Mouse (Mus musculus) midbrain, embryonic 10.5 days (tissue): ENCODE measurements around the gene Supt4a. TPM values are rescaled to one million over a fixed set of nuclear protein-coding genes. Genes with fewer than 3 reads are reported as not detected.

Experiments used
- DNase-seq: peaks from one replicate; pipeline ENCODE4 v3.0.0-alpha.2; 2017; ENCODE audit warnings: low spot score
- H3K27ac ChIP-seq: fragments of 300-500 bp; sonication (generic); replicated peaks from 2 replicates; pipeline ENCODE4 v1.5.1; 2016; ENCODE audit warnings: mild to moderate bottlenecking
- H3K27me3 ChIP-seq: fragments of 300-500 bp; sonication (generic); 2 replicates; pipeline ENCODE4 v1.6.1; 2016; ENCODE audit warnings: low read depth, mild to moderate bottlenecking; ENCODE audit not compliant: poor library complexity, severe bottlenecking
- H3K36me3 ChIP-seq: fragments of 300-500 bp; sonication (generic); 2 replicates; pipeline ENCODE4 v1.6.1; 2016; ENCODE audit warnings: mild to moderate bottlenecking, moderate library complexity
- H3K4me1 ChIP-seq: fragments of 300-500 bp; sonication (generic); 2 replicates; pipeline ENCODE4 v1.6.1; 2016
- H3K4me3 ChIP-seq: fragments of 300-500 bp; sonication (generic); 2 replicates; pipeline ENCODE4 v1.5.1; 2016; ENCODE audit warnings: mild to moderate bottlenecking, moderate library complexity
- H3K9me3 ChIP-seq: fragments of 300-500 bp; sonication (generic); replicated peaks from 2 replicates; pipeline ENCODE4 v1.6.1; 2016; ENCODE audit warnings: mild to moderate bottlenecking
- WGBS: fragments of 180-500 bp; shearing (Covaris S2); methylation state at CpG from one replicate; pipeline ENCODE4 v1.1.7; 2016; 5-methylcytosine and 5-hydroxymethylcytosine counted together
- polyA plus RNA-seq: library from polyadenylated mRNA; unstranded; fragments of >200 nt; fragmentation: Nextera tagmentation; extraction: Ambion mirVana; gene quantifications from 2 replicates; pipeline ENCODE4 v1.2.1, GENCODE M21; 2016

Gene Supt4a
- polyA plus RNA-seq, 1 experiment from 2014 or later: 171 TPM

- Histone ChIP-seq H3K27me3 (no peaks in the 10 kb centered on the region), H3K4me1 (peaks cover 6% of the 10 kb centered on the region), H3K27ac (peak overlapping the region; percentile 52; the same call in 1 of the 2 replicates), H3K9me3 (no peaks in the 10 kb centered on the region), H3K4me3 (no peak overlapping the region), H3K36me3 (peaks cover 24% of the 10 kb centered on the region)
- WGBS: 43% methylated on average over 19 of the region's 19 CpGs
- no peak for DNase-seq
These were observed 11.1 kb downstream of the Supt4a start for GRCm38 (mm10) chr11:87748132-87749119.

DNA sequence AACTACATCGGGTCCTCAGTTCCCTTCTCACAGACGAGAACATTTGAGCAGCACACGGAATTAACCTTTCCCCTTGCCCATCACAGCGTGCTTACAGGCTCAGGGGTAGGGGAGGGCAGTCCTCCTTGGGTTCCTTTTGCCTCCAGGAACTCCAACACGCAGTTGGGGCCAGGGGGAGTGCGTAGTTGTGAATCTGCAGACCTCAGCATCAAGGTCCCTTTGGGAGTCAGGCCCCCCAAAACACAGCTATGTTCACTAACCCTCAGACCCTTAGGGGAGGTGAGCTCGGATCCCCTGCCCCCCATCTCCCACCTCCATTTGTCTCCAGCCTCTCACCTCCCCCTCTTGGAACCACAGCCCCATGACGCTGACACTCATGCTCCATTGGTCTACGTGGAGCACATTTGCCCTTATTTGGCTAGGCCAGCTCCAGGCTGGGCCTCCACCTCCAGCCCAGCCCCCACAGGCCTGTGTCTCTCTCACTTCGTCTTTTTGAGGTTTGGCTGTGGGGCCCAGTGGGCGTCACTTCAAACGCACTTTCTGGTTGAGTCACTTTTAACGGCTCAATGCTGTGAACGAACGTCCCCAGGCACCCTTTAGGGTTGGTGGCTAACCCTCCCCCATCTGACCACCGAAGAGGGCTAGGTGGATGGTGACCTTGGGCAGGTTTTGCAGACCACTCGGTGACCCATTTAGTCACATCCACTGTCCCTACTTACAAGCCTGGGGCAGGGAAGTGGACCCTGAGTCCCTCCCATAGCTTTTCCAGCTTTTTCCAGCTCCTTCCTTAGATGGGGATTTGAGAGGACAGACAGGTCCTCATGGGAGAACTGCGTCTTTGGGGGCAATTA lies 12.1 kb downstream of the Supt4a start:
- Histone ChIP-seq H3K4me1 (peaks cover 6% of the 10 kb centered on the region), H3K27me3 (no peaks in the 10 kb centered on the region), H3K36me3 (peaks cover 14% of the 10 kb centered on the region), H3K4me3 (no peak overlapping the region), H3K9me3 (no peaks in the 10 kb centered on the region), H3K27ac (peak overlapping the region; percentile 52; the same call in 1 of the 2 replicates)
- WGBS: 63% methylated on average over 18 of the region's 18 CpGs
- DNase-seq: peak; percentile 18

- DNase-seq: no peak
- peak overlapping the region; percentile 52; the same call in 1 of the 2 replicates for H3K27ac ChIP-seq
- no peak overlapping the region for H3K4me3 ChIP-seq
- 81% methylated on average over 11 of the region's 11 CpGs for WGBS
- H3K36me3 ChIP-seq: peaks cover 8% of the 10 kb centered on the region
- peaks cover 6% of the 10 kb centered on the region for H3K4me1 ChIP-seq
- no peaks in the 10 kb centered on the region for H3K27me3 ChIP-seq
- no peaks in the 10 kb centered on the region for H3K9me3 ChIP-seq
These were observed 12.7 kb downstream of the Supt4a start for GRCm38 (mm10) chr11:87750043-87750421.

DNA sequence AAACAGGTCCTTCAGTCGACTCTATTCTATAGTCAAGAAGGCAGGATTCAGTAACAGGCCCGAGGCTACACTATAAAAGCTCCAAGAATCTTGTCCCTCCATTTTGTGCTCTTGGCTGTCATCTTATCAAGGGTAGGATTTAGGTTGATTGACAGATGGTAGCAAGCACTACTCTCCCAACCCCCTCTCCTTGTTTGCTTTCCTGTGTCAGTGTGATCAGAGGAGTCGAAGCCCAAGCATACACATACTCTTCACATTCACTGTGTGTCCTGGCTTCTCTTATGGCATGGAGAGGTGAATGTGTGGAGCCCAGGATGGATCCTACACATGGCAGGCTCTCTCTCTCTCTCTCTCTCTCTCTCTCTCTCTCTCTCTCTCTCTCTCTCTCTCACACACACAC lies 13.2 kb downstream of the Supt4a start:
- Histone ChIP-seq H3K36me3 (peaks cover 3% of the 10 kb centered on the region; the same call in 1 of the 2 replicates), H3K27me3 (no peaks in the 10 kb centered on the region), H3K27ac (no peak overlapping the region), H3K4me3 (no peak overlapping the region), H3K4me1 (peaks cover 6% of the 10 kb centered on the region), H3K9me3 (no peaks in the 10 kb centered on the region)
- WGBS: 77% methylated on average over 3 of the region's 3 CpGs
- DNase-seq: no peak

DNA sequence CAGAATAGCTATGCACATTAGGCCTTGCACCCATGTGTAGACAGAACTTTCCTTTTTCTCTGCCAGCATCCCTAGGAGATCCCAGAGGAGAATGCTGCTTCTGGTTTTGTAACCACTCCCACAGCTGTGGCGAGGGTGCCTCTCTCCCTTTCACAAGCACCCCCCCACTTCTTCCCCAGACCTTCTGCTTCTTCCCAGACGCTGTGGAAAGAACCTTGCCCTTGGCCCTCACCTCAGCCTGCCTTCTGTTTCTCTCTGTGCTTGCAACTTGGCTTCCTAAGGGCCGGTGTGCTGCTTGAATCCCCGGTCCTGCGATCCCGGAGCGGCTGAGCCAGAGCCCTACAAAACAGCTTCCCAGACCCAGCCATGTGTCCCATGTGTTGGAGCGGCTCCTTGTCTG lies 13.7 kb downstream of the Supt4a start:
- Histone ChIP-seq H3K9me3 (no peaks in the 10 kb centered on the region), H3K4me1 (peaks cover 6% of the 10 kb centered on the region), H3K36me3 (no peaks in the 10 kb centered on the region), H3K4me3 (0 out of 2 replicates have a peak overlapping the region, but pooled peaks have one; percentile 9), H3K27ac (peak overlapping the region; percentile 50), H3K27me3 (no peaks in the 10 kb centered on the region)
- DNase-seq: no peak
- 84% methylated on average over 8 of the region's 8 CpGs for WGBS

- H3K9me3 ChIP-seq: no peaks in the 10 kb centered on the region
- H3K36me3 ChIP-seq: no peaks in the 10 kb centered on the region
- DNase-seq: no peak
- WGBS: 75% methylated on average over 4 of the region's 4 CpGs
- no peaks in the 10 kb centered on the region for H3K27me3 ChIP-seq
- H3K4me3 ChIP-seq: 0 out of 2 replicates have a peak overlapping the region, but pooled peaks have one; percentile 9
- peak overlapping the region; percentile 50 for H3K27ac ChIP-seq
- H3K4me1 ChIP-seq: peaks cover 6% of the 10 kb centered on the region
These were observed 14.2 kb downstream of the Supt4a start for GRCm38 (mm10) chr11:87751491-87751966.

GRCm38 (mm10) chr11:87752307-87752706 lies 15.0 kb downstream of the Supt4a start:
- Histone ChIP-seq H3K27ac (0 out of 2 replicates have a peak overlapping the region, but pooled peaks have one; percentile 3), H3K4me3 (no peak overlapping the region), H3K9me3 (no peaks in the 10 kb centered on the region), H3K36me3 (no peaks in the 10 kb centered on the region), H3K27me3 (no peaks in the 10 kb centered on the region), H3K4me1 (peaks cover 6% of the 10 kb centered on the region)
- 90% methylated on average over 1 of the region's 1 CpGs for WGBS
- DNase-seq: no peak

GRCm38 (mm10) chr11:87753255-87753654 lies 15.9 kb downstream of the Supt4a start:
- no peaks in the 10 kb centered on the region for H3K36me3 ChIP-seq
- H3K4me3 ChIP-seq: no peak overlapping the region
- WGBS: 86% methylated on average over 8 of the region's 8 CpGs
- H3K27me3 ChIP-seq: no peaks in the 10 kb centered on the region
- H3K27ac ChIP-seq: peak overlapping the region; percentile 17; the same call in 1 of the 2 replicates
- DNase-seq: no peak
- H3K4me1 ChIP-seq: peaks cover 6% of the 10 kb centered on the region
- H3K9me3 ChIP-seq: no peaks in the 10 kb centered on the region

DNA sequence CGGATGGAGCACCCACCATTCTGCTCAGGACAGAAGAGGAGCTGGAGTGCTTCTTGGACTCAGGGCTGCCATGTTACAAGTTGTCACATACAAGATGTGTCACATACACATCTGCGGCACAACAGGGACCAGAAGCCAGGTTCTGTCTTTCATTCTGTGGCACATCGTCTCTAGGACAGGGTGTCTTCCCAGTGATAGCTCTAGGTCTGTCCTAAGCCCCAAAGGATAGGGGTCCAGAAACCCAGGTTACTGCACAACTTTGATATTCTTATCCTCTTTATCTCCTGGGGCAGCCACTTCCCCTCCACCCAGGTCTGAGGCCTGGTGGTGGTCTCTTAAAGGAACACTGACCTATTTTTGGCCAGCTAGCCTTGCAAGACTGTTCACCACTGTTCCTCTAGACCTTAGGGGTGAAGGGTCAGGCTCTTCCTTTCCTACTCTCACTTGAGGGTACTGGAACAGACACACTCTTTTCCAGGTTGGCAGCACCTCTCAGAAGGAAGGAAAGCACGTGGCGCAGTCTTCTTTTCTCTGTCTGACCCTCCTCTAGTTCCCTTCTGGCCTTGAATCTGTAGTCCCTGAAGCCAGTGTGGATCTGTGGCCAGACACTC lies 16.6 kb downstream of the Supt4a start:
- DNase-seq: no peak
- Histone ChIP-seq H3K27ac (no peak overlapping the region), H3K4me1 (peaks cover 6% of the 10 kb centered on the region), H3K36me3 (no peaks in the 10 kb centered on the region), H3K9me3 (no peaks in the 10 kb centered on the region), H3K27me3 (0 out of 2 replicates have a peak, but pooled peaks cover 2% of the 10 kb centered on the region), H3K4me3 (no peak overlapping the region)
- WGBS: 85% methylated on average over 5 of the region's 5 CpGs

DNA sequence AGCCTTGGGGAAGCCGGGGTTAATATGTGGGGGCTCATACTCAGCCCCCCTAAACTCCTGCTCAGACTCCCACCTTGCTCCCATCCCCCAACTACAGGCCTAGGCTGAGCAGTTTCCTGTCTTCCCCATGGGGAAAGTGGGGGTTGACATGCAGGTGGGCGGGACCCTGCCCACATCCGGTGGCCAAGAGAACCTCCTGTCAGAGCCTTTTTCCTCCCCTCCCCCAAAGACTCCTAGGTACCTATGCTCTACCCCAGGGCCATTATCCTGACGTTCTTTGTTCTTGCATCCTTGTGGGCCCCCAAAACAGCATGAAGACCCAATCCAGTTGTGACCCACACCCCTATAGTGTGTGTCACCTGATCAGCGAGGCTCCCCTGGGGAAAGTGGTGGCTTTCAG lies 17.3 kb downstream of the Supt4a start:
- 79% methylated on average over 5 of the region's 5 CpGs for WGBS
- no peak overlapping the region for H3K4me3 ChIP-seq
- no peaks in the 10 kb centered on the region for H3K36me3 ChIP-seq
- peaks cover 3% of the 10 kb centered on the region for H3K4me1 ChIP-seq
- H3K27ac ChIP-seq: no peak overlapping the region; the same call in 1 of the 2 replicates
- H3K9me3 ChIP-seq: no peaks in the 10 kb centered on the region
- peaks cover 7% of the 10 kb centered on the region for H3K27me3 ChIP-seq
- no peak for DNase-seq

GRCm38 (mm10) chr11:87755360-87756017 lies 18.1 kb downstream of the Supt4a start:
- no peaks in the 10 kb centered on the region for H3K36me3 ChIP-seq
- H3K9me3 ChIP-seq: no peaks in the 10 kb centered on the region
- H3K4me1 ChIP-seq: peaks cover 10% of the 10 kb centered on the region
- peaks cover 16% of the 10 kb centered on the region for H3K27me3 ChIP-seq
- 77% methylated on average over 17 of the region's 17 CpGs for WGBS
- H3K27ac ChIP-seq: no peak overlapping the region
- DNase-seq: no peak
- 0 out of 2 replicates have a peak overlapping the region, but pooled peaks have one; percentile 16 for H3K4me3 ChIP-seq
